Mouse (Mus musculus) stomach, postnatal 0 days (tissue): ENCODE results near the gene Wdr90. TPM values are rescaled to one million over a fixed set of nuclear protein-coding genes. Genes with fewer than 3 reads are reported as not detected.

Experiments
- ATAC-seq: fragments of 200-750 bp; cut with Nextera tagmentation; 2 replicates; pipeline ENCODE4 v1.8.0; 2017; ENCODE audit not compliant: low FRiP score, low TSS enrichment
- DNase-seq: peaks from one replicate; pipeline ENCODE4 v3.0.0-alpha.2; 2016; ENCODE audit warnings: low spot score
- H3K27ac ChIP-seq: fragments of 300-500 bp; sonication (generic); replicated peaks from 2 replicates; pipeline ENCODE4 v1.5.1; 2014; ENCODE audit warnings: mild to moderate bottlenecking, control low read depth
- H3K27me3 ChIP-seq: fragments of 300-500 bp; sonication (generic); 2 replicates; pipeline ENCODE4 v1.6.1; 2014; ENCODE audit warnings: low read length; ENCODE audit not compliant: control insufficient read depth, insufficient read depth
- H3K36me3 ChIP-seq: fragments of 300-500 bp; sonication (generic); 2 replicates; pipeline ENCODE4 v1.6.1; 2014; ENCODE audit warnings: low read length, mixed read lengths; ENCODE audit not compliant: control insufficient read depth, insufficient read depth
- H3K4me1 ChIP-seq: fragments of 300-500 bp; sonication (generic); replicated peaks from 2 replicates; pipeline ENCODE4 v1.6.1; 2014; ENCODE audit warnings: antibody characterized with exemption; ENCODE audit not compliant: control insufficient read depth, insufficient read depth
- H3K4me2 ChIP-seq: fragments of 300-500 bp; sonication (generic); replicated peaks from 2 replicates; pipeline ENCODE4 v1.6.1; 2014; ENCODE audit warnings: low read depth, mild to moderate bottlenecking, control low read depth, moderate library complexity
- H3K4me3 ChIP-seq: fragments of 300-500 bp; sonication (generic); 2 replicates; pipeline ENCODE4 v1.5.1; 2014; ENCODE audit warnings: low read depth, low read length, control low read depth
- H3K9ac ChIP-seq: fragments of 300-500 bp; sonication (generic); 2 replicates; pipeline ENCODE4 v1.6.1; 2014; ENCODE audit warnings: mild to moderate bottlenecking, low read length, control low read depth, mixed read lengths
- H3K9me3 ChIP-seq: fragments of 300-500 bp; sonication (generic); 2 replicates; pipeline ENCODE4 v1.6.1; 2016; ENCODE audit warnings: low read length; ENCODE audit not compliant: control insufficient read depth
- CTCF ChIP-seq: IDR thresholded peaks from 2 replicates; pipeline ENCODE4 v1.5.1; 2016; ENCODE audit warnings: antibody characterized with exemption, low read depth, mild to moderate bottlenecking, moderate library complexity
- EP300 ChIP-seq: optimal IDR thresholded peaks from 2 replicates; pipeline ENCODE3; 2016; ENCODE audit warnings: antibody characterized with exemption
- WGBS: fragments of 180-500 bp; shearing (Covaris S2); extraction: QIAGEN DNeasy Blood & Tissue Kit; methylation state at CpG from one replicate; pipeline ENCODE4 v1.1.7; 2014; 5-methylcytosine and 5-hydroxymethylcytosine counted together
- polyA plus RNA-seq: library from polyadenylated mRNA; unstranded; fragments of >200 nt; fragmentation: Nextera tagmentation; extraction: Ambion mirVana; gene quantifications from 2 replicates; pipeline ENCODE4 v1.2.1, GENCODE M21; 2015

The Wdr90 gene
- polyA plus RNA-seq, 1 experiment from 2014 or later, result 4.2 TPM

DNA sequence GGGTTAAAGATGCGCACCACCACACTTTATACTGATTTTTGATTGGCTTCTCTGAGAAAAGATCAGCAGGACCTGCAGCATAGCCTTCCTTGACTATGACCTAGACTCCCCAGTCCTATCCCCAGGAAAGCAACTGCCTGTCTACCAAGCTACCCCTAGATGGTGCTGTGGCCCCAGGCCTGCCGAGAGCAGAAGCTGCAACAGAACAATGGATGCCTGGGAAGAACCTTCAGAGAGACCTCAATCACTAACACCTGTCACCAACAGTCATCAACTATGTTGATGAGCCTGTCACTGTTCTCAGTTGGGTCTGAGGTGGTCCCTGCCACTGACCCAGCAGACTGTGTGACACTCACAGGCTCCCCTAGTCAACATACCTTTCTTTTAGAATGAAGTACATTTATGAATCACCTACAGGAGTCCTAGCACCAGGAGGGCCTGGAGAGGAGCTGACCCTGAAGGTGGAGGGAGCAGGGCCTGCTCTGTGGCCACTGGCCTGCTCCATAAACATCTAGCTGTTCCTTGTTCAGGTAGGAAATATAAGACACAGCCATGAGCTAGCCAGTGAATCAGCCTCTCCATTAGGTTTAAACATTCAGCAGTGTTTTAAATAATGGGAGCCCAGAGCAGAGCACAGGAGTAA, 32.8 kb upstream of the Wdr90 start:
- TF ChIP-seq EP300, result no peak
- TF ChIP-seq CTCF, result peak; percentile 98
- H3K27ac ChIP-seq, result no peak overlapping the region

DNA sequence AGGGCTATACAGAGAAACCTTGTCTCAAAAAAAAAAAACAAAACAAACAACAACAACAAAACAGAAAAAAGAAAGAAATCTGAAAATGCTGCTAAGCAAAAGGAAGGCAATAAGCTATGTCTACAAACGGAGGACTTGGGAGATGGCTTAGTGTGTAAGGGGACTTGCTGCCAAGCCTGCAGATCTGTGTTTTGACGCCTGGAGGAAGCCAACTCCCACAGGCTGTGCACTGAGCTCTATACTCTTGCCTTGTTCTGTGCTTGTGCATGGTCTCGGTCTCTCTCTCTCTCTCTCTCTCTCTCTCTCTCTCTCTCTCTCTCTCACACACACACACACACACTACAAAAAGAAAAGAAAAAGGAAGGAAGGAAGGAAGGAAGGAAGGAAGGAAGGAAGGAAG, 27.5 kb upstream of the Wdr90 start:
- Histone ChIP-seq H3K4me2 (no peak overlapping the region), H3K36me3 (peaks cover 9% of the 10 kb centered on the region), H3K9ac (no peak overlapping the region), H3K27ac (no peak overlapping the region), H3K4me1 (no peaks in the 10 kb centered on the region), H3K4me3 (no peak overlapping the region), H3K27me3 (no peaks in the 10 kb centered on the region), H3K9me3 (no peaks in the 10 kb centered on the region)
- TF ChIP-seq EP300, result no peak
- no peak for TF ChIP-seq CTCF
- DNase-seq, result no peak
- ATAC-seq, result no peak
- 84% methylated on average over 3 of the region's 3 CpGs for WGBS

More for the DNA sequence above, 32.8 kb upstream of the Wdr90 start:
- H3K9me3 ChIP-seq, result no peaks in the 10 kb centered on the region
- H3K9ac ChIP-seq, result no peak overlapping the region
- peak; percentile 82; the same call in 1 of the 2 replicates for ATAC-seq
- H3K36me3 ChIP-seq, result no peaks in the 10 kb centered on the region; the same call in 1 of the 2 replicates
- no peaks in the 10 kb centered on the region for H3K27me3 ChIP-seq
- 37% methylated on average over 2 of the region's 2 CpGs for WGBS
- peak; percentile 73 for DNase-seq
- no peak overlapping the region for H3K4me3 ChIP-seq
- no peaks in the 10 kb centered on the region for H3K4me1 ChIP-seq
- H3K4me2 ChIP-seq, result no peak overlapping the region

DNA sequence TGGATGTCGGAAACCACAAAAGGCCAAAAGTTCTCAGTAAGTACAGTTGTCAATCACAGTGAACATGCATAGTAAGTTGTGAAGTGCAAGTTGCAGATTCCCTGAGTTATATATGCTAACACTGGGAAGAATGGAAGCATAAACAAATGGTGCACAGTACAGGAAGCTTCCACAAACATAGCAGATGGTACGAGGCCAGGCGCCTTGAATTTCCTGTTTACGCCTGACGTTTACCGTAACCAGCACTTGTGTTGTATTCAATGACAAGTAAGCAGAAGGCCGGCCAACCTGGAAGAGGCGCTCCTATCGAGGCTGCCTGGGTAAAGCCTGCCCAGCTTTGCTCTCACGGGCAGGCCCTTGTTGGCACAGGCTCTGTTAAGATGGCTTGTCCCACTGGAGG, 26.2 kb upstream of the Wdr90 start:
- ATAC-seq, result no peak

GRCm38 (mm10) chr17:25886806-25887205, 25.5 kb upstream of the Wdr90 start:
- H3K27me3 ChIP-seq, result no peaks in the 10 kb centered on the region
- TF ChIP-seq EP300, result no peak
- TF ChIP-seq CTCF, result no peak
- no peaks in the 10 kb centered on the region for H3K4me1 ChIP-seq
- no peak overlapping the region for H3K4me2 ChIP-seq
- H3K27ac ChIP-seq, result no peak overlapping the region
- H3K4me3 ChIP-seq, result no peak overlapping the region
- H3K9me3 ChIP-seq, result no peaks in the 10 kb centered on the region
- H3K9ac ChIP-seq, result no peak overlapping the region
- ATAC-seq (no peak), DNase-seq (no peak)
- H3K36me3 ChIP-seq, result peaks cover 16% of the 10 kb centered on the region

More for the DNA sequence above, 26.2 kb upstream of the Wdr90 start:
- TF ChIP-seq EP300 (no peak), CTCF (no peak)
- peaks cover 16% of the 10 kb centered on the region for H3K36me3 ChIP-seq
- no peak for DNase-seq
- H3K4me1 ChIP-seq, result no peaks in the 10 kb centered on the region
- H3K9ac ChIP-seq, result no peak overlapping the region
- no peak overlapping the region for H3K4me3 ChIP-seq
- H3K9me3 ChIP-seq, result no peaks in the 10 kb centered on the region
- WGBS, result 73% methylated on average over 10 of the region's 10 CpGs
- H3K4me2 ChIP-seq, result no peak overlapping the region
- no peaks in the 10 kb centered on the region for H3K27me3 ChIP-seq
- H3K27ac ChIP-seq, result no peak overlapping the region

GRCm38 (mm10) chr17:25885636-25886035, 24.3 kb upstream of the Wdr90 start:
- H3K9me3 ChIP-seq, result no peaks in the 10 kb centered on the region
- TF ChIP-seq CTCF (peak; percentile 64), EP300 (no peak)
- no peak for DNase-seq
- peak; percentile 18; the same call in 1 of the 2 replicates for ATAC-seq
- H3K4me3 ChIP-seq, result no peak overlapping the region
- peaks cover 16% of the 10 kb centered on the region for H3K36me3 ChIP-seq
- H3K4me1 ChIP-seq, result no peaks in the 10 kb centered on the region
- no peak overlapping the region for H3K4me2 ChIP-seq
- WGBS, result 73% methylated on average over 4 of the region's 4 CpGs
- no peaks in the 10 kb centered on the region for H3K27me3 ChIP-seq
- no peak overlapping the region for H3K9ac ChIP-seq
- H3K27ac ChIP-seq, result no peak overlapping the region

GRCm38 (mm10) chr17:25883824-25884223, 22.5 kb upstream of the Wdr90 start:
- Histone ChIP-seq H3K9me3 (no peaks in the 10 kb centered on the region), H3K27me3 (no peaks in the 10 kb centered on the region), H3K9ac (no peak overlapping the region), H3K4me1 (no peaks in the 10 kb centered on the region), H3K36me3 (peaks cover 16% of the 10 kb centered on the region), H3K27ac (no peak overlapping the region), H3K4me3 (no peak overlapping the region), H3K4me2 (no peak overlapping the region)
- no peak for DNase-seq
- TF ChIP-seq CTCF (no peak; the same call in 1 of the 2 replicates), EP300 (no peak)
- WGBS, result 93% methylated on average over 3 of the region's 3 CpGs
- ATAC-seq, result no peak
